Mouse (Mus musculus) heart, embryonic 14.5 days (tissue): ENCODE measurements around the gene Ap1g1. TPM values are rescaled to one million over a fixed set of nuclear protein-coding genes. Genes with fewer than 3 reads are reported as not detected.
"Not testable (repeated sequence)": the region's sequence is repeated elsewhere in the genome, so short reads cannot be mapped to it uniquely, and the experiment has no call there.

ENCODE experiments used
- ATAC-seq: fragments of 200-750 bp; cut with Nextera tagmentation; 2 replicates; pipeline ENCODE4 v1.8.0; 2017; ENCODE audit warnings: low read depth, moderate TSS enrichment; ENCODE audit not compliant: insufficient number of reproducible peaks, insufficient read depth, low FRiP score
- H3K27ac ChIP-seq, 2 experiments: fragments of 200-500 bp in 1 of 2; fragments of 300-500 bp in 1 of 2; sonication (generic) in 1 of 2; replicated peaks in 1 of 2; 2 replicates each; pipeline ENCODE4 v1.5.1; 2012 to 2014; ENCODE audit warnings: low read depth in 2 of 2, low read length in 2 of 2, control low read depth in 1 of 2, mild to moderate bottlenecking in 1 of 2, mixed read lengths in 1 of 2; ENCODE audit not compliant: control insufficient read depth in 1 of 2, insufficient read depth in 1 of 2
- H3K27me3 ChIP-seq: fragments of 300-500 bp; sonication (generic); 2 replicates; pipeline ENCODE4 v1.6.1; 2014; ENCODE audit warnings: mild to moderate bottlenecking, low read length, control low read depth; ENCODE audit not compliant: control insufficient read depth, insufficient read depth
- H3K36me3 ChIP-seq: fragments of 300-500 bp; sonication (generic); 2 replicates; pipeline ENCODE4 v1.6.1; 2014; ENCODE audit warnings: mild to moderate bottlenecking, control low read depth, low read length, mixed read lengths; ENCODE audit not compliant: control insufficient read depth, insufficient read depth
- H3K4me1 ChIP-seq, 2 experiments: fragments of 200-500 bp in 1 of 2; fragments of 300-500 bp in 1 of 2; sonication (generic) in 1 of 2; 2 replicates each; pipeline ENCODE4 v1.6.1; 2012 to 2014; ENCODE audit warnings: low read length in 2 of 2, control low read depth in 1 of 2, mixed read lengths in 1 of 2; ENCODE audit not compliant: control insufficient read depth in 2 of 2, insufficient read depth in 2 of 2
- H3K4me2 ChIP-seq: fragments of 300-500 bp; sonication (generic); 2 replicates; pipeline ENCODE4 v1.6.1; 2014; ENCODE audit warnings: mild to moderate bottlenecking, low read length
- H3K4me3 ChIP-seq, 2 experiments: fragments of 200-500 bp in 1 of 2; fragments of 300-500 bp in 1 of 2; sonication (generic) in 1 of 2; 2 replicates each; pipeline ENCODE4 v1.5.1; 2012 to 2014; ENCODE audit warnings: low read length in 2 of 2, mild to moderate bottlenecking in 2 of 2, control low read depth in 1 of 2, low read depth in 1 of 2, moderate library complexity in 1 of 2; ENCODE audit not compliant: control insufficient read depth in 1 of 2, insufficient read depth in 1 of 2
- H3K9ac ChIP-seq: fragments of 300-500 bp; sonication (generic); 2 replicates; pipeline ENCODE4 v1.6.1; 2014; ENCODE audit warnings: mild to moderate bottlenecking, low read length
- H3K9me3 ChIP-seq: fragments of 300-500 bp; sonication (generic); 2 replicates; pipeline ENCODE4 v1.6.1; 2016; ENCODE audit warnings: low read length, control low read depth; ENCODE audit not compliant: control insufficient read depth
- WGBS: fragments of 180-500 bp; shearing (Covaris S2); extraction: QIAGEN DNeasy Blood & Tissue Kit; methylation state at CpG from one replicate; pipeline ENCODE4 v1.1.7; 2014; 5-methylcytosine and 5-hydroxymethylcytosine counted together
- polyA plus RNA-seq: library from polyadenylated mRNA; unstranded; fragments of >200 nt; fragmentation: Nextera tagmentation; extraction: Ambion mirVana; gene quantifications from 2 replicates; pipeline ENCODE4 v1.2.1, GENCODE M21; 2014

Ap1g1 gene
- polyA plus RNA-seq, 1 experiment from 2014 or later = 25.2 TPM

DNA sequence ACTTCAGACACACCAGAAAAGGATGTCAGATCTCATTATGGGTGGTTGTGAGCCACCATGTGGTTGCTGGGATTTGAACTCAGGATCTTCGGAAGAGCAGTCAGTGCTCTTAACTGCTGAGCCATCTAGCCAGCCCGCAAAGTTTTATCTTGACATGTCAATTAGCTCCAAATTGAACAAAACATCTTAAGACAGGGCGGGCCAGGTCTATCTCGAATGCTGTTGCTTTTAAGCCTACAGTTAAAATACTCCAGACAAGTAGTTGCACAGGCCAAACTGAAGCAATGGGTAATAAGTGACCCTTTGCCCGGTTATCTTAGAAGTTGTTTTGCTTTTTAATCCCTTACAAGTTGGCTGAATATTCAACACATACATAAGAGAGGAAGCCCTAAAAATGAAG lies 88.3 kb downstream of the Ap1g1 start:
- no peak overlapping the region for H3K4me2 ChIP-seq
- H3K4me1 ChIP-seq = peaks cover 3 to 7% of the 10 kb centered on the region in 2 experiments; a peak in 1 of 4 replicates
- no peaks in the 10 kb centered on the region for H3K27me3 ChIP-seq
- 82% methylated on average over 5 of the region's 5 CpGs for WGBS
- H3K27ac ChIP-seq = no peak overlapping the region
- H3K36me3 ChIP-seq = peaks cover 25% of the 10 kb centered on the region
- no peak overlapping the region for H3K4me3 ChIP-seq
- no peak for ATAC-seq
- H3K9ac ChIP-seq = no peak overlapping the region
- H3K9me3 ChIP-seq = no peaks in the 10 kb centered on the region

DNA sequence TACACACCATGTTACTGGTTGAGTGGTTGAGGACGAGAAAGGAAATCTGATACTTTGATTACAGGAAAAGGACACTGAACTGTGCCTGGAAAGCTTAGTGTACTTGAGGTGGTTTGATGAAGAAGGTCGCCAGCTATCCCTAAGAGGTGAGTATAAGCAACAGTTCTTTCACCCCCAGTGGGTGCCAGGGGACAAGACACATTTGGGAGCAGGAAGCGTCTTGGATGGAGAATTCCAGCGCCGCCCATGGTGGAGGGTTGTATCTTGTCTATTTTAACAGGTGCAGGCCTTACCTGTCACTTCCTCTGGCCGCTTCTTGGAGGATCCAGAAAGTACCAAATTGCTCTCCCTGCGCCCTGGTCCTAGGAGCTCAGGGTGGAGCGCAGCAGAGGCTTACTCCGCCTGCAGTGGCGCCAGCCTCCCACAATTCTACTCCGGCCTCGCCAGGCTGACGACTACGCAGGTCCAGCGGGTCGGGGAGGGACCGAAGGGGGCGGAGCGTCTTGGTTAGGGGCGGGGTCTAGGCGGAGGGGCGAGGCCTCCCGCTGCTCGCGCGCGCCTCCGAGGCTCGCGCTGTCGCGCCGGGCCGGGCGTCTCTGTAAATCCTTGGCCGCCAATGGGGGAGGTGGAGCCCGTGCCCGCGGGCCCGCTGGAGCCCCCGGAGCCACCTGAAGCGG lies 89.8 kb downstream of the Ap1g1 start, which contains the start of gene Phlpp2:
Gene Phlpp2 (plus strand): TSS at position 540 of the 677 bp plus-strand sequence.
- peak within 1 kb of the TSS; percentile 88 for H3K9ac ChIP-seq
- peaks cover 3 to 7% of the 10 kb centered on the region in 2 experiments; a peak in 1 of 4 replicates for H3K4me1 ChIP-seq
- H3K9me3 ChIP-seq = no peaks in the 10 kb centered on the region
- H3K4me2 ChIP-seq = peak within 1 kb of the TSS; percentile 92
- peak; percentile 99 for ATAC-seq
- H3K27ac ChIP-seq = peak within 1 kb of the TSS; percentile 71 to 88
- WGBS = under 1% methylated on average over 42 of the region's 42 CpGs
- peaks cover 14% of the 10 kb centered on the region for H3K36me3 ChIP-seq
- H3K27me3 ChIP-seq = no peaks in the 10 kb centered on the region
- peak within 1 kb of the TSS; percentile 80 to 87 for H3K4me3 ChIP-seq

GRCm38 (mm10) chr8:109868680-109869361 lies 90.5 kb downstream of the Ap1g1 start:
- H3K4me3 ChIP-seq = peak overlapping the region; percentile 80 to 87
- ATAC-seq = peak; percentile 76
- H3K9ac ChIP-seq = peak overlapping the region; percentile 88
- H3K36me3 ChIP-seq = 0 out of 2 replicates have a peak, but pooled peaks cover 7% of the 10 kb centered on the region
- peak overlapping the region; percentile 92 for H3K4me2 ChIP-seq
- H3K4me1 ChIP-seq = peaks cover 3 to 7% of the 10 kb centered on the region in 2 experiments; a peak in 1 of 4 replicates
- no peaks in the 10 kb centered on the region for H3K27me3 ChIP-seq
- no peaks in the 10 kb centered on the region for H3K9me3 ChIP-seq
- peak overlapping the region; percentile 71 to 88 for H3K27ac ChIP-seq
- under 1% methylated on average over 46 of the region's 78 CpGs for WGBS

- no peak for ATAC-seq
- H3K9ac ChIP-seq = no peak overlapping the region
- no peak overlapping the region for H3K4me2 ChIP-seq
- H3K4me3 ChIP-seq = no peak overlapping the region
- no peak overlapping the region for H3K27ac ChIP-seq
- H3K9me3 ChIP-seq = no peaks in the 10 kb centered on the region
- H3K36me3 ChIP-seq = 0 out of 2 replicates have a peak, but pooled peaks cover 4% of the 10 kb centered on the region
- H3K4me1 ChIP-seq = peaks cover 3 to 7% of the 10 kb centered on the region in 2 experiments; a peak in 1 of 4 replicates
- H3K27me3 ChIP-seq = no peaks in the 10 kb centered on the region
- 78% methylated on average over 1 of the region's 1 CpGs for WGBS
Observed at GRCm38 (mm10) chr8:109871056-109871455, 92.7 kb downstream of the Ap1g1 start.

DNA sequence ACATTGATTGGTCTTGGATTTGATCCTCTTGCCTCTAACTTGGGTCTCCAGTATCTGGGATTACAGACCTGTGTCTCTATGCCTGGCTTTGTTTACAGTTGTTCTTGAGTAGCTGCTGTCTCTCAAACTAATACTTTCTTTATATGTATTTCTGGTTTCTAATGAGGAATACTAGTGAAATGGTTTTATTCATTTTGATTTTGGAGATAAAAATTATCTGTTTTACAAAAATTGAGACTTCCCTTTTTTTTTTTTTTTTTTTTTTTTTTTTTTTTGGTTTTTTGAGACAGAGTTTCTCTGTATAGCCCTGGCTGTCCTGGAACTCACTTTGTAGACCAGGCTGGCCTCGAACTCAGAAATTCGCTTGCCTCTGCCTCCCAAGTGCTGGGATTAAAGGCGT lies 95.4 kb downstream of the Ap1g1 start:
- not testable (repeated sequence) for H3K27ac ChIP-seq, H3K4me2 ChIP-seq, H3K27me3 ChIP-seq, H3K9ac ChIP-seq, ATAC-seq, H3K9me3 ChIP-seq, H3K4me3 ChIP-seq, H3K4me1 ChIP-seq
- peaks cover 24% of the 10 kb centered on the region for H3K36me3 ChIP-seq
- 92% methylated on average over 3 of the region's 3 CpGs for WGBS

- 75% methylated on average over 5 of the region's 5 CpGs for WGBS
- H3K36me3 ChIP-seq = peaks cover 31% of the 10 kb centered on the region
- ATAC-seq = no peak
- no peaks in the 10 kb centered on the region for H3K27me3 ChIP-seq
- no peaks in the 10 kb centered on the region for H3K4me1 ChIP-seq
- no peak overlapping the region for H3K4me2 ChIP-seq
- H3K4me3 ChIP-seq = no peak overlapping the region
- H3K9me3 ChIP-seq = no peaks in the 10 kb centered on the region
- no peak overlapping the region for H3K9ac ChIP-seq
- no peak overlapping the region for H3K27ac ChIP-seq
Observed at GRCm38 (mm10) chr8:109880012-109880662, 101.8 kb downstream of the Ap1g1 start.

DNA sequence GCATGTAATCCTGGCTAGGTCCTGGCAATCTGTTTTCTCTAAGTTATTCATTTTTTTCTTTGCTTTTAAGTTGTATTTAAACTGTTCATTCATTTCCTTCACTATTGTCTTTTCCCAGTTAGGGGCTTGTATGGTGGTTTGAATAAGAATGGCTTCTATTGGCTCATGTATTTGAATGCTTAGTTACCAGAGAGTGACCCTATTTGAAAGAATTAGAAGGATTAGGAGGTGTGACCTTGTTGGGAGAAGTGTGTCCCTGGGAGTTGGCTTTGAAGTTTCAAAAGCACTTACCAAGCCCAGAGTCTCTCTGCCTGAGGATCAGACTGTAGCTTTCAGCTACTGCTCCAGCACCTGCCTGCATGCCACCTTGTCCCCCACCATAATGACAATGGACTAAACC lies 106.9 kb downstream of the Ap1g1 start:
- Histone ChIP-seq H3K27me3 (no peaks in the 10 kb centered on the region), H3K4me1 (no peaks in the 10 kb centered on the region), H3K4me2 (no peak overlapping the region), H3K9me3 (no peaks in the 10 kb centered on the region), H3K4me3 (no peak overlapping the region), H3K36me3 (peaks cover 16% of the 10 kb centered on the region; the same call in 1 of the 2 replicates), H3K27ac (no peak overlapping the region), H3K9ac (no peak overlapping the region)
- ATAC-seq = no peak
